Mouse (Mus musculus) C2C12 (cell line): ENCODE measurements around the gene Ada. TPM values are rescaled to one million over a fixed set of nuclear protein-coding genes. Genes with fewer than 3 reads are reported as not detected.

ENCODE experiments used
- H3K27me3 ChIP-seq: one replicate; pipeline ENCODE4 v1.6.1; 2011; ENCODE audit not compliant: control insufficient read depth, insufficient read depth, insufficient read length
- H3K36me3 ChIP-seq: one replicate; pipeline ENCODE4 v1.6.1; 2011; ENCODE audit not compliant: control insufficient read depth, insufficient read depth
- H3K4me3 ChIP-seq: one replicate; pipeline ENCODE4 v1.5.1; 2011; ENCODE audit warnings: mild to moderate bottlenecking, control low read depth; ENCODE audit not compliant: poor library complexity, insufficient read depth, severe bottlenecking
- H3K79me2 ChIP-seq: one replicate; pipeline ENCODE4 v1.6.1; 2011; ENCODE audit not compliant: control insufficient read depth, insufficient read depth
- H3K79me3 ChIP-seq: one replicate; pipeline ENCODE4 v1.6.1; 2011; ENCODE audit warnings: low read depth, control low read depth
- H3ac ChIP-seq: one replicate; pipeline ENCODE3; 2011; ENCODE audit warnings: low read depth; ENCODE audit not compliant: control insufficient read depth, insufficient read length
- CEBPB ChIP-seq: IDR thresholded peaks from one replicate; pipeline ENCODE4 v1.6.1; 2011; ENCODE audit warnings: low read depth, mild to moderate bottlenecking, control low read depth, moderate library complexity
- CTCF ChIP-seq: IDR thresholded peaks from one replicate; pipeline ENCODE4 v1.5.1; 2011; ENCODE audit not compliant: control insufficient read depth, insufficient read depth, insufficient read length
- FOSL1 ChIP-seq: IDR thresholded peaks from one replicate; pipeline ENCODE4 v1.8.0; 2011; ENCODE audit warnings: mild to moderate bottlenecking, low read length; ENCODE audit not compliant: poor library complexity, insufficient read depth, severe bottlenecking
- MAX ChIP-seq: IDR thresholded peaks from one replicate; pipeline ENCODE4 v1.6.1; 2011; ENCODE audit warnings: mild to moderate bottlenecking, control low read depth
- MYOD1 ChIP-seq: IDR thresholded peaks from one replicate; pipeline ENCODE4 v1.6.1; 2011; ENCODE audit warnings: low read depth; ENCODE audit not compliant: control insufficient read depth, insufficient read length
- MYOG ChIP-seq: IDR thresholded peaks from one replicate; pipeline ENCODE4 v1.6.1; 2011; ENCODE audit not compliant: control insufficient read depth, insufficient read length; ENCODE audit errors: extremely low read depth
- USF1 ChIP-seq: IDR thresholded peaks from one replicate; pipeline ENCODE4 v1.6.1; 2011; ENCODE audit warnings: low read depth, mild to moderate bottlenecking, control low read depth, moderate library complexity
- polyA plus RNA-seq: library from polyadenylated mRNA; unstranded; fragments of >200 nt; fragmentation: generic; extraction: Trizol; gene quantifications from one replicate; pipeline ENCODE4 v1.2.1, GENCODE M21; 2012; ENCODE audit warnings: missing spikeins

Gene Ada
- polyA plus RNA-seq, 1 experiment, result 3.3 TPM

DNA sequence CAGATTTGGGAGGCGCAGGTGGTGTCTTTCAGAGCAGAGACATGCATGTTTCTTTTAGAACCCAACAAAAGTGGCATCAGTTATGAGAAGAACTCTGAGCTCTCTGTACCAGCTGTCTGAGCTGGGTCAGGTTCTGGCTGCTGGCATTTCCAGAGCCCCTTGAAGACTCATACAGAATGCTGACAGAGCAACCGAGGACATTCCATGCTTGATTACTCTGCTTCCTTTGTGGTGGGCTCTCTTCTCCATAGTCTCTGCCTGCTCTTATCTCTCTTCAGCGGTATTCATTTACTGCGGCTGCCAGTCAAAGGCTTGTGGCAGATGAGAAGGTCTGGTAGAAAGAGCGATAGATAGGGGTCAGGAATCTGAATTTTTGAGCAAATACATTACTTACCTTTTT is 63.8 kb downstream of the Ada start:
- H3K36me3 ChIP-seq, result no peaks in the 10 kb centered on the region
- H3K79me2 ChIP-seq, result peaks cover 39% of the 10 kb centered on the region
- H3K4me3 ChIP-seq, result no peak overlapping the region
- no peak for TF ChIP-seq MYOG
- TF ChIP-seq FOSL1, result no peak
- TF ChIP-seq MYOD1, result no peak
- TF ChIP-seq CTCF, result no peak
- TF ChIP-seq MAX, result no peak
- TF ChIP-seq CEBPB, result no peak
- TF ChIP-seq USF1, result no peak
- H3K27me3 ChIP-seq, result no peaks in the 10 kb centered on the region
- no peak overlapping the region for H3ac ChIP-seq
- H3K79me3 ChIP-seq, result peaks cover 1% of the 10 kb centered on the region

DNA sequence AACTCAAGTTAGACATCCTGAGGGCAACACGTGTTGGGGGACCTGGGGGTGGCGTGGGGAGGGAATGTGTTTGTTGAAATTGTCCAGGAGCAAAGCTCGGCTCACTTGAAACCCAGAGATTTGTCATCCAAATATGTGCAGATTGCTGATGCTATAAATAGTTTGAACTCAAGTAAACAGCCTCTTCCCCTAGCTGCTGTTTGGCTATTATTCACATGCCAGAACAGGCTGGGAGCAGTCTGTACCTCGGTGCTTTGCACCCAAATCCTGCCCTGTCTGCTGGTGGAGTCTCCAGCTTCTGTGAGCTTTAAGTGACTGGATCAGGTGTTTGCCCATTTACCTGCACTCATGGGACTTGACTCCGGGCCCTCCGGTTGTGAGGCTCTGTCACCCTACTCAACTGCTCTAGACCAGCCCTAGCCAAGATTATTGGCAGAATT is 64.3 kb downstream of the Ada start:
- no peak overlapping the region for H3K4me3 ChIP-seq
- H3K36me3 ChIP-seq, result no peaks in the 10 kb centered on the region
- TF ChIP-seq MYOG, result no peak
- no peak for TF ChIP-seq MYOD1
- TF ChIP-seq CTCF, result no peak
- no peak for TF ChIP-seq CEBPB
- TF ChIP-seq USF1, result no peak
- TF ChIP-seq FOSL1, result no peak
- no peak for TF ChIP-seq MAX
- H3ac ChIP-seq, result peak overlapping the region; percentile 37
- H3K79me3 ChIP-seq, result peaks cover 1% of the 10 kb centered on the region
- H3K79me2 ChIP-seq, result peaks cover 44% of the 10 kb centered on the region
- H3K27me3 ChIP-seq, result no peaks in the 10 kb centered on the region

DNA sequence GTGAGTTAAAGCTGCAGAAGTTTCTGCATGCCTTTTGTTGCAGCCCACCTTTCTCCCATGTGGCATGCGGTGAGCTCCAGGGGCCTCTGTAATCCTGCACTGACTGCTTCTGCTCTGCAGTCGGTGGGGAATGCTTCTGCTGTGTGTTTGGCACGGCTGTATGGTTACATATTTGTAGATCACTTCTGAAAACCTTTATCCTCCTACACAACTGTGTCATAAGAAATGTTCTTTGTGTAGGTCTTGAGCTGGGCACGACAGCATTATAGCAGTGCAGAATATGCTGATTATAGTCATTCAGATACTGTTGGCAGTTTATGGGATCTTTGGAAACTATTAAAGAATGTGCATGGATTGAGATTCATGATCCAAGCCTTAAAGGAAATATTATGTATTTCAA is 64.8 kb downstream of the Ada start:
- Histone ChIP-seq H3K4me3 (no peak overlapping the region), H3K36me3 (no peaks in the 10 kb centered on the region), H3ac (no peak overlapping the region), H3K79me3 (peaks cover 4% of the 10 kb centered on the region), H3K27me3 (no peaks in the 10 kb centered on the region), H3K79me2 (peaks cover 49% of the 10 kb centered on the region)
- TF ChIP-seq MYOG (no peak), MYOD1 (no peak), CTCF (no peak), CEBPB (no peak), MAX (no peak), FOSL1 (no peak)

DNA sequence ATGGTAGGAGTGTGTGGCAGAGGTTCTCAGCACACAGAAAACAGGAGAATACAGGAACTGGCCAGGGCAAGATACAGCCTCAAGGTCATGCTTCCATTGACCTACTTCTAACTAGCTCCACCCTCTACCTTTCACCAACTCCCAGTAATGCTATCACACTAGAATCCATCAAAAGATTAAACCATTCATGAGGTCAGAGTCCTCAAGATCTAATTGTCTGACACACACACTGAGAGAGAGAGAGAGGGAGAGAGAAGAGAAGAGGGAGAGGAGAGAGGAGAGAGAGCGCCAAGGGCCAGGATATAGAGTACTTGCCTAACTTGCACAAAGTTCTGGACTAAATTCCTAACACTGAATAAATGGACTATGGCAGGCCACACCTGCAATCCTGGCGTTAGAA is 67.7 kb downstream of the Ada start:
- H3K36me3 ChIP-seq, result no peaks in the 10 kb centered on the region
- no peak overlapping the region for H3ac ChIP-seq
- peaks cover 15% of the 10 kb centered on the region for H3K79me3 ChIP-seq
- no peak for TF ChIP-seq CTCF
- TF ChIP-seq MYOD1, result no peak
- TF ChIP-seq MAX, result no peak
- TF ChIP-seq CEBPB, result no peak
- no peak for TF ChIP-seq USF1
- TF ChIP-seq FOSL1, result no peak
- TF ChIP-seq MYOG, result no peak
- no peak overlapping the region for H3K4me3 ChIP-seq
- peaks cover 78% of the 10 kb centered on the region for H3K79me2 ChIP-seq
- no peaks in the 10 kb centered on the region for H3K27me3 ChIP-seq

DNA sequence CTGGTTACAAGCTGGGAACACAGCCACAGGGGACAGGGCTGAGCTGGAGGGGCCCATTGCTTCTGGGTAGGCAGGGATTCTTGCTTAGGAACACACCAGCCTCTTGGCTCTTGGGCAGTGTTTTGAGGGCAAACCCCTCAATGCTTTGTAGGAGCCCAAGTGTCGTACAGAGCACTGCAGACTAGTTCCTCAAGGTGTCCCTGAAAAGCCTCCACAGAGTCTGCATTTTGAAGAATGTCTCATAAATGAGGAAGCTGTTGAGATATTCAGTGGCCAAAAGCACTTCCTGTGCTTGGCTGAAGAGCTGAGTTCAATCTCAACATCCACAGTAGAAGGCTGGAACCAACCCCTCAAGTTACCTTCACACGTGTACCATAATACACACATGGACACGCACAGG is 73.3 kb downstream of the Ada start:
- H3K79me3 ChIP-seq, result peaks cover 27% of the 10 kb centered on the region
- H3K36me3 ChIP-seq, result no peaks in the 10 kb centered on the region
- TF ChIP-seq CEBPB, result no peak
- no peak for TF ChIP-seq MAX
- TF ChIP-seq MYOD1, result no peak
- no peak for TF ChIP-seq CTCF
- TF ChIP-seq USF1, result no peak
- no peak for TF ChIP-seq MYOG
- no peak for TF ChIP-seq FOSL1
- H3ac ChIP-seq, result no peak overlapping the region
- H3K4me3 ChIP-seq, result no peak overlapping the region
- peaks cover 86% of the 10 kb centered on the region for H3K79me2 ChIP-seq
- H3K27me3 ChIP-seq, result no peaks in the 10 kb centered on the region

Other genes with a start within 250 kb of the Ada start
- not detected for gene Hnf4a, start 243.4 kb downstream of the Ada start, polyA plus RNA-seq
- gene Ttpal, start 147.9 kb downstream of the Ada start, polyA plus RNA-seq, result 15.1 TPM
- 29.4 TPM for gene Serinc3, start 105.1 kb downstream of the Ada start, polyA plus RNA-seq
- gene Pkig, start 91.9 kb downstream of the Ada start, polyA plus RNA-seq, result 254 TPM
- gene Ccn5, start 70.6 kb upstream of the Ada start, polyA plus RNA-seq, result 0.78 TPM
- not detected for gene Kcnk15, start 103.4 kb upstream of the Ada start, polyA plus RNA-seq
- gene Rims4, start 168.4 kb upstream of the Ada start, polyA plus RNA-seq, result not detected
- 114 TPM for gene Ywhab, start 244.7 kb upstream of the Ada start, polyA plus RNA-seq